Mouse (Mus musculus) forebrain, embryonic 12.5 days (tissue): ENCODE results near the gene Gimap8. TPM values are rescaled to one million over a fixed set of nuclear protein-coding genes. Genes with fewer than 3 reads are reported as not detected.

Experiments
- ATAC-seq: fragments of 200-750 bp; cut with Nextera tagmentation; 2 replicates; pipeline ENCODE4 v1.8.0; 2017; ENCODE audit warnings: moderate TSS enrichment; ENCODE audit not compliant: low FRiP score
- H3K27ac ChIP-seq: fragments of 300-500 bp; sonication (generic); 2 replicates; pipeline ENCODE4 v1.5.1; 2016; ENCODE audit warnings: mild to moderate bottlenecking
- H3K27me3 ChIP-seq: fragments of 300-500 bp; sonication (generic); 2 replicates; pipeline ENCODE4 v1.6.1; 2016; ENCODE audit warnings: mild to moderate bottlenecking
- H3K36me3 ChIP-seq: fragments of 300-500 bp; sonication (generic); replicated peaks from 2 replicates; pipeline ENCODE4 v1.6.1; 2016; ENCODE audit warnings: mild to moderate bottlenecking
- H3K4me1 ChIP-seq: fragments of 300-500 bp; sonication (generic); 2 replicates; pipeline ENCODE4 v1.6.1; 2016
- H3K4me2 ChIP-seq: fragments of 300-500 bp; sonication (generic); 2 replicates; pipeline ENCODE4 v1.6.1; 2016; ENCODE audit warnings: mild to moderate bottlenecking, moderate library complexity
- H3K4me3 ChIP-seq: fragments of 300-500 bp; sonication (generic); replicated peaks from 2 replicates; pipeline ENCODE4 v1.5.1; 2016; ENCODE audit warnings: mild to moderate bottlenecking
- H3K9ac ChIP-seq: fragments of 300-500 bp; sonication (generic); 2 replicates; pipeline ENCODE4 v1.6.1; 2016; ENCODE audit warnings: mild to moderate bottlenecking
- H3K9me3 ChIP-seq: fragments of 300-500 bp; sonication (generic); 2 replicates; pipeline ENCODE4 v1.6.1; 2016
- WGBS: fragments of 180-500 bp; shearing (Covaris S2); methylation state at CpG from one replicate; pipeline ENCODE4 v1.1.7; 2016; 5-methylcytosine and 5-hydroxymethylcytosine counted together
- polyA plus RNA-seq: library from polyadenylated mRNA; unstranded; fragments of >200 nt; fragmentation: Nextera tagmentation; extraction: Ambion mirVana; gene quantifications from 2 replicates; pipeline ENCODE4 v1.2.1, GENCODE M21; 2016

Gimap8 gene
- polyA plus RNA-seq, 1 experiment from 2014 or later, result 0.36 TPM

DNA sequence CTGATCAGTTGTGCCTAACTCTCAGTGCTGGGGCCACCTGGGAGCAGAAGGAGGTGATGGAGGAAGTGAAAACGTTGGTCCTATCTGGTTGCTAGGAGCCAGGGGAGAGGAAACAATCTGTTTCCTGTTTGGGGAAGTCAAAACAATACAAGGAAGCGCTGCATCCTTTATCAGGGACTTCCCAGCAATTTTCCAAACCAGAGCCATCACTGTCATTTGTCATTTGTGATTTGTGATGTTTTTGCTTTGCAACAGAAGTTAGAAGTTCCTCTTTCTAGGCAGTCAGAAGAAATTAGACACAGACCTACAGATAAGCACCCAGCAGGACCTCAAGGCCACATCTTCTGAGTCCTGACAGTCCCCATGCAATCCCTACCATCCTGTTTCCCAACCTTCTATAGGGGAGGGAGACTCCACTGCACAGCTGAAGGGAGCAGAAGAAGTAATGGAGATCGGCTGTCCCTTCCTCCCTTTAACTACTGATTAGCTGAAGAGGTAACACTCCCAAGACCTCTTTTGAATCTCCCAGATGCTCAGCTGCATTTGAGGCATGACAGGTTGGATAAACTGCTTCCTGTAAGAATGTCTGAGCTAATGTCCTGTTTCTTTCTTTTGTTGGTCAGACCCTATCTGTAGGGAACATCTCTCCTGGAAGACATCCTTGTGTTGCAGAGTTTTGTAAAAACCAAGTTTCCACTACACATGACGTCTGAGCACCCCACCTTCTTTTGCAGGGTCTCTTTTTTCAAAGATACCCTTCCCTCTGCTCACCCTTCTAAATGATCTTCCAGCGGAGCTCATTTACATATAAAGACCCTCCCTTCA, 53.4 kb downstream of the Gimap8 start:
- 64% methylated on average over 5 of the region's 5 CpGs for WGBS
- ATAC-seq, result no peak

DNA sequence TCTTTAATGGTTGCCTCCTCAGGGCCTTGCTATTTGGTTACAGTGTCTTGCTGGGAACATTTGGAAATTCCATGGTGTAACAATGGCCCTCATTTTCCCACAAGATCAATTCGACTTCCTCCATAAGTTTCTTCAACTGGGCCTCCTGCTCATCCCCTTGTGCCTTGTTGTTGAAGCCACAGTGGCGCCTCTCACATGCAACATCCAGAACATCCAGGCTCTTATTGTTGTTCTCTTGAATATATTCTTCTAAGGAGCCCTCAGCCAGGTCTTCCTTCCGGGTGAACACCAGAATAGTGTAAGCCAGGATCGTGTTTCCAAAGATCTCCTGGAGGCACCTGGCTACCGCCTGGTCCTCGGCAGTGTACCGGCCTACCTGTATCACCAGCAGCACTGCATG, 55.1 kb downstream of the Gimap8 start:
- WGBS, result 86% methylated on average over 7 of the region's 7 CpGs
- ATAC-seq, result no peak
- no peak overlapping the region for H3K9ac ChIP-seq
- H3K4me2 ChIP-seq, result no peak overlapping the region
- H3K4me1 ChIP-seq, result no peaks in the 10 kb centered on the region
- H3K27me3 ChIP-seq, result no peaks in the 10 kb centered on the region
- no peak overlapping the region for H3K4me3 ChIP-seq
- no peaks in the 10 kb centered on the region for H3K9me3 ChIP-seq
- no peak overlapping the region for H3K27ac ChIP-seq
- no peaks in the 10 kb centered on the region for H3K36me3 ChIP-seq

More for the DNA sequence above, 53.4 kb downstream of the Gimap8 start:
- no peaks in the 10 kb centered on the region for H3K4me1 ChIP-seq
- no peak overlapping the region for H3K4me3 ChIP-seq
- no peaks in the 10 kb centered on the region for H3K27me3 ChIP-seq
- H3K36me3 ChIP-seq, result no peaks in the 10 kb centered on the region
- H3K27ac ChIP-seq, result no peak overlapping the region
- H3K4me2 ChIP-seq, result no peak overlapping the region
- H3K9me3 ChIP-seq, result no peaks in the 10 kb centered on the region
- H3K9ac ChIP-seq, result no peak overlapping the region

DNA sequence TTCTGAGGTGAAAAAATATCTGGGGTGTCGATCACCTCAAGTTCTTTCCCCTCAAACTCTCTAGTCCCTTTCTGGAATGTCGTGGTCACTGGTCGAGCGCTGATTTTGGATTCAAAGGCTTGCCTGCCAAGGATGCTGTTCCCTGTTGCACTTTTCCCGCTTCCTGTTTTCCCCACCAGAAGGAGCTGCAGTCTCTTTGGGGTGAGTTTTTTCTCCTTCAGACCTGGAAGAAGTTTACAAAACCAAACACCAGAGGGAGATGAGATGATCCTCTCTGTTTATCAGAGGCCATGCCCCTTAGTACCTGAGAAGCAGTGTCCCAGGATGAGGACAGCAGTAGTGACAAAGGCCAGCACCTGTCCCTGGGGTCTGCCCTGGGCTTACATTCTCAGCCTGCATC, 55.6 kb downstream of the Gimap8 start:
- H3K4me1 ChIP-seq, result no peaks in the 10 kb centered on the region
- no peak for ATAC-seq
- H3K9ac ChIP-seq, result no peak overlapping the region
- 75% methylated on average over 5 of the region's 5 CpGs for WGBS
- no peaks in the 10 kb centered on the region for H3K9me3 ChIP-seq
- H3K27ac ChIP-seq, result no peak overlapping the region
- H3K36me3 ChIP-seq, result no peaks in the 10 kb centered on the region
- no peaks in the 10 kb centered on the region for H3K27me3 ChIP-seq
- no peak overlapping the region for H3K4me3 ChIP-seq
- H3K4me2 ChIP-seq, result no peak overlapping the region

DNA sequence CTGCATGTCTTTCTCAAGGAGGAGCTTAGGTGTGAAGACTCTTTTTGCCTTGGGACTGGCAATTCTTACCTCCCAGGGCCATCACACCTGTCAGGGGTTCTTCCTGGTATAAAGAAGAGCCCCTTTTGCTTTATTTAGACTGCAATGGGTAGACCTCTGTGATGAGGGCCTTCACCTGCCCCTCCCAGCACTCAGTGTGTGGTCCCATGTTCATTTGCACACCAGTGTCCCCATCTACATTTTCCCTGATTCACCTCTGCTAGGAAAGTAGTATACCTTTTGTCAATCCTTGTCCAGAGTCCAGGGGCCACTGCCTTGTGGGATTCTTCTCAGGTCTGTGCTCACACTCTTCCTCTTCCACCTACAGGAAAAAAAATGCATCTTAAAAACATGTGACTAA, 57.1 kb downstream of the Gimap8 start:
- Histone ChIP-seq H3K36me3 (no peaks in the 10 kb centered on the region), H3K4me1 (no peaks in the 10 kb centered on the region), H3K4me3 (no peak overlapping the region), H3K9ac (no peak overlapping the region), H3K9me3 (no peaks in the 10 kb centered on the region), H3K4me2 (no peak overlapping the region), H3K27ac (no peak overlapping the region), H3K27me3 (no peaks in the 10 kb centered on the region)
- no peak for ATAC-seq

DNA sequence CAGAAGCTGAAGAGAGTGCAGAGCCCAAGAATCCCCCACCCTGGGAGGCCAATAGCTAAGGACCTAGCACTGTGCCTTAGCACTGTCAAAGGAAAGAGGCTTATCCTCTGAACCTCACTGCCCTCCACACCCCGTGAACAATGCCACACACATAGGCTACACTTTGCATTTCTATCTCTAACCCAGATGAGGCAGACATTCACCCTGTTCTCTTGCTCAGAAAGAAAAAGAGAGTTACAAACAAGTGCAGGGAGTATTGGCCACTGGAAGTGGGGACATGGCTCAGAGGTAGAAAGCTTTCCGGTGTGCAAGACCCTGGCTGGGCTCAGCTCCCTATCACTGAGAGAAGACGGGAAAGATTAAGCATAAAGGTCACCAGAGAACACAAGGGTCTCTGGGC, 59.1 kb downstream of the Gimap8 start:
- Histone ChIP-seq H3K4me2 (no peak overlapping the region), H3K4me1 (no peaks in the 10 kb centered on the region), H3K27ac (no peak overlapping the region), H3K36me3 (no peaks in the 10 kb centered on the region), H3K9ac (no peak overlapping the region), H3K27me3 (no peaks in the 10 kb centered on the region), H3K4me3 (no peak overlapping the region), H3K9me3 (no peaks in the 10 kb centered on the region)
- 57% methylated on average over 3 of the region's 3 CpGs for WGBS
- ATAC-seq, result no peak

Other genes with a start within 250 kb of the Gimap8 start
- gene Zfp467, start 201.4 kb upstream of the Gimap8 start, polyA plus RNA-seq, result 22.1 and 22.7 TPM in 2 replicates
- gene Sspo, start 199.0 kb upstream of the Gimap8 start, polyA plus RNA-seq, result 0.40 and 0.53 TPM in 2 replicates
- gene Atp6v0e2, start 109.6 kb upstream of the Gimap8 start, polyA plus RNA-seq, result 78.6 and 88.3 TPM in 2 replicates
- gene Lrrc61, start 92.4 kb upstream of the Gimap8 start, polyA plus RNA-seq, result 16.7 and 21.3 TPM in 2 replicates
- gene Rarres2, start 74.4 kb upstream of the Gimap8 start, polyA plus RNA-seq, result 0.74 and 1.2 TPM in 2 replicates
- not detected in 2 replicates for gene Gm45021, start 57.6 kb upstream of the Gimap8 start, polyA plus RNA-seq
- gene Repin1, start 53.4 kb upstream of the Gimap8 start, polyA plus RNA-seq, result 46.7 and 50.0 TPM in 2 replicates
- gene Gm44965, start 53.3 kb upstream of the Gimap8 start, polyA plus RNA-seq, result not detected in 2 replicates
- gene Zfp775, start 45.2 kb upstream of the Gimap8 start, polyA plus RNA-seq, result 13.4 and 14.9 TPM in 2 replicates
- 1.2 and 1.6 TPM in 2 replicates for gene AI854703, start 20.5 kb upstream of the Gimap8 start, polyA plus RNA-seq
- 2.0 and 2.6 TPM in 2 replicates for gene Gimap9, start 28.9 kb downstream of the Gimap8 start, polyA plus RNA-seq
- 2.8 and 3.4 TPM in 2 replicates for gene Gimap4, start 37.3 kb downstream of the Gimap8 start, polyA plus RNA-seq
- 5.7 and 6.5 TPM in 2 replicates for gene Gimap6, start 61.0 kb downstream of the Gimap8 start, polyA plus RNA-seq
- gene Gm28053, start 71.4 kb downstream of the Gimap8 start, polyA plus RNA-seq, result not detected in 2 replicates
- gene Gimap7, start 71.4 kb downstream of the Gimap8 start, polyA plus RNA-seq, result not detected in 2 replicates
- gene Gimap1, start 91.8 kb downstream of the Gimap8 start, polyA plus RNA-seq, result 3.0 and 3.3 TPM in 2 replicates
- 0.50 and 1.0 TPM in 2 replicates for gene Gimap5, start 99.0 kb downstream of the Gimap8 start, polyA plus RNA-seq
- not detected in 2 replicates for gene Gimap3, start 123.6 kb downstream of the Gimap8 start, polyA plus RNA-seq
- gene Tmem176a, start 193.7 kb downstream of the Gimap8 start, polyA plus RNA-seq, result 12.0 and 16.7 TPM in 2 replicates
- gene Tmem176b, start 194.3 kb downstream of the Gimap8 start, polyA plus RNA-seq, result 67.1 and 77.8 TPM in 2 replicates
- not detected in 2 replicates for gene Aoc1, start 225.7 kb downstream of the Gimap8 start, polyA plus RNA-seq